Mouse (Mus musculus): Measurements from ENCODE around the gene Arhgef39.
"Not testable (repeated sequence)": the region's sequence is repeated elsewhere in the genome, so short reads cannot be mapped to it uniquely, and the experiment has no call there.

Gene Arhgef39

GRCm38 (mm10) chr4:43507938-43508665 lies 8.6 kb upstream of the Arhgef39 start:
- in situ Hi-C loops (cut with MboI, MseI), result no loop called here

DNA sequence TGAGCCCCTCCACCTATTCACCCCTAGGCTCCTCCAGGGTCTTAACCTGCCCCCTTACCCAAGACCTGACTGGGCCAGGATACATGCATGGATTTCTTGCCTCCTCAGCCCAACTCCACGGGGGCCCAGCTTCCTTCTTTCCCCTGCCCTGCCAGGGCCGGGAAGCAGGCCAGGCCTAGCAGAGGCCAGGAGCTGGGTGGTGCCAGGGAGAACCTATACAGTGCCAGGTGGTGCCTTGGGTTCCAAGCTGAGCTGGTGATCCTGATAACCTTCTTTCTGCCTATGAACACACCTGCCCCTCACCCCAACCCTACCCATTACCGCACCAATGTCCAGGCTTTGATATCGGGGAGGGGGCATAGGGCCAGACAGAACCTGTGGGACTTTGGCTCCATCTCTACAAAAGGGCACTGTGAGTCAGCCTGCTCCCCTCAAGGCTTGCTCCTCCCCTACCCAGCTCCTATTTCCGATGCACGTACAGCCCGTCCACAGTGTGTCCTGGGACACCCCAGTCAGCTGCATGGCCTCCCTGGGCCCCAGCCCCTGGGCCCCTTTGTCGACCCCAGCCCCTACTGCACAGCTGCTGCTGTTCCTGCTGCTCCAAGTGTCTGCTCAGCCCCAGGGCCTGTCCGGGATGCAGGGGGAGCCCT lies 7.2 kb upstream of the Arhgef39 start, which contains the start of gene Car9:
Gene Car9 (plus strand): TSS at position 431 of the 650 bp plus-strand sequence.
- in situ Hi-C loops (cut with MboI, MseI), result no loop called here

- in situ Hi-C loops (cut with MboI, MseI), result no loop called here
Measured at GRCm38 (mm10) chr4:43506074-43506473, 6.6 kb upstream of the Arhgef39 start.

DNA sequence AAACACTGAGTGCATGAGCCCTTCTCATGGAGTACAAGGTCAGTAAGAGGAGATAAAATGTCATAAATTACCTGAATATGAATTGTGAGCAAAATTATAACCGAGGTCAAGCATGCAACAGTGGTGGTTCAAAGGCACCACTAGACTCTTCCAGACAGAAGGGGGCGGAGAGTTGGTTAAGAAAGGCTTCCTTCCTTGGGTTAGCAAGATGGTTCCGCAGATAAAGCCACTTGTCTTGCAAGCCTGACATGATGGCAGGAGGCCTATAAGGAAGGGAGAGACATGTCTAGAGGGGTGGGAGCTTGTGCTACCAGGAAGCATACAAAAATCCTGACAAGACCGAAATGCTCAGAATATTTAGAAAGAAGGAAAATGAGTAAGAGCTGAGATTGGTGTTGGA lies 4.8 kb upstream of the Arhgef39 start:
- in situ Hi-C loops (cut with MboI, MseI), result no loop called here

DNA sequence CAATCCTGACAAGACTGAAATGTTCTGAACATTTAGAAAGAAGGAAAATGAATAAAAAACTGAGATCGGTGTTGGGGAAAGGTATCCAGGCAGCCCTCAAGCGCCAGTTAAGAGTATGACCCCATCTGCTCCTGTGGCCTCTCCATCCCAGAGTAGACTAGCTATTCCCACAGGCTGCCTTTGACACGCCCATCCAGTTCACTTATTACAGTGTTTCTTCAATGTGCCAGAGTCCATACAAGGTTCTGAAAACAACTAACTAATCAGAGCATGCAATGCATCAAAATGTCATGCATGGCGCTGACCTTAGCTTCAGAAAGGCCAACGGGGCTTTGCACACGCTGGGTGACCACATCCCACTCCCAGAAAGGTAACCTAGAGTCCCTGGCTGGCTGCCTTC lies 4.0 kb upstream of the Arhgef39 start:
- in situ Hi-C loops (cut with MboI, MseI), result no loop called here

DNA sequence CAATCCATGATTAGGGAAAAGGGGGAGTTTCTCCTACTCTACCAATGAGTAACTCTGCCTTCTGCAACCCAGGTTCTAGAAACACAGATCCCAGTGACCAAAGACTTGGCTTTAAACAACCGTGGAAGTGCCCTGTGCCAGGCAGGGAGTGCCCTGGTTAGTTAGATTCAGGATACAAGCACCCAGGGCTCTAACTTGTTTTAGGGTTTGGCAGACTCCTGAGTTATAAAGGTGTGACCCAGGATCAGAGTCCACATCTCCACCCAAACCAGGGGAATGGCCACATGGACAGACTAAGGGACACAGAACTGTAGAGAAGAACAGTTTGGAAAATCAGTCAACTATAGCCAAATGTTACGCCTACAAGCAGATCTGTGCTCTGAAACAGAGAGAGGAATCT lies 3.5 kb upstream of the Arhgef39 start:
- in situ Hi-C loops (cut with MboI, MseI), result no loop called here

- in situ Hi-C loops (cut with MboI, MseI), result loop anchor here (5.0 kb wide), 1 partner anchor 463 kb away; no protein-coding TSS in a partner anchor
Measured at GRCm38 (mm10) chr4:43498983-43499382, 512 bp downstream of the Arhgef39 start.

- in situ Hi-C loops (cut with MboI, MseI), result loop anchor here (5.0 kb wide), 1 partner anchor 464 kb away; no protein-coding TSS in a partner anchor
Measured at GRCm38 (mm10) chr4:43497946-43498345, 1.5 kb downstream of the Arhgef39 start.

DNA sequence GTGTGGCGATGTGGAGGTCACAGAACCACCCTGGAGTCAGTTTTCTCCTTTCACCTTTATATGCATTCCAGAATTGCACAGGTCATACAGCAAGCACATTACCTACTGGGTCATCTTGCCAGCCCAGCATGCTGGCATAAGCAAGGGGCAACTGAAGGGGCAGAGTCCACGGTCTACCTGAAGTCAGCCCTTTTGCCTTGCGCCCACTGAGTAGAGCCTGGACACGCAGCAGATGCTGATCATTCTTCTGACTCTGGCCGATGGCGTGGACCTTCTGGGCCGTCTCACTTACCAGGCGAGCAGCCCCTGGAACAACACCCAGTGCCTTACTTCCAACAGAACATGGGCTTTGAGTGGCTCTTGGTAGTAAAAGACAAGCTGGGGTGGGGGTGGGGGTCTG lies 2.1 kb downstream of the Arhgef39 start:
- in situ Hi-C loops (cut with MboI, MseI), result loop anchor here (5.0 kb wide), 1 partner anchor 465 kb away; no protein-coding TSS in a partner anchor

DNA sequence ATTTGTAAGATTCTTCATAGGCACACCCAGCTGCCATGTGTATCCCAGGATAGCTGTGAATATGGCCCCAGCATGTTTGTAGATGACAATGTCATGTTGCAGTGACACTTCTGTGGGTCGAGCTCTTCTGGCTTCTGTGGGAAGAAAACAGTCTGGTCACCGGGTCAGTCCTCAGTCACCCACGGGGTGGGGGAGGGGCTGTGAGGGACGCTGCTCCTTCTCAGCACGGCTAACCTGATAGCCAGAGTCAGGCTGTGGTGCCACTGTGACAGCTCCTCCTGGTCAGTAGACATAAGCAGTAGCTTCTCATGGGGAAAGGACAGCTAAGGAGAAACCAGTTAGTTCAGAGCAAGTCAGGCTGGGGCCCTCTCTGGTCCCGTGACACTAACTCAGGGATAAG lies 2.9 kb downstream of the Arhgef39 start:
- in situ Hi-C loops (cut with MboI, MseI), result loop anchor here (5.0 kb wide), 1 partner anchor 466 kb away; no protein-coding TSS in a partner anchor

GRCm38 (mm10) chr4:43493846-43494240 lies 5.7 kb downstream of the Arhgef39 start:
- in situ Hi-C loops (cut with MboI, MseI), result no loop called here

DNA sequence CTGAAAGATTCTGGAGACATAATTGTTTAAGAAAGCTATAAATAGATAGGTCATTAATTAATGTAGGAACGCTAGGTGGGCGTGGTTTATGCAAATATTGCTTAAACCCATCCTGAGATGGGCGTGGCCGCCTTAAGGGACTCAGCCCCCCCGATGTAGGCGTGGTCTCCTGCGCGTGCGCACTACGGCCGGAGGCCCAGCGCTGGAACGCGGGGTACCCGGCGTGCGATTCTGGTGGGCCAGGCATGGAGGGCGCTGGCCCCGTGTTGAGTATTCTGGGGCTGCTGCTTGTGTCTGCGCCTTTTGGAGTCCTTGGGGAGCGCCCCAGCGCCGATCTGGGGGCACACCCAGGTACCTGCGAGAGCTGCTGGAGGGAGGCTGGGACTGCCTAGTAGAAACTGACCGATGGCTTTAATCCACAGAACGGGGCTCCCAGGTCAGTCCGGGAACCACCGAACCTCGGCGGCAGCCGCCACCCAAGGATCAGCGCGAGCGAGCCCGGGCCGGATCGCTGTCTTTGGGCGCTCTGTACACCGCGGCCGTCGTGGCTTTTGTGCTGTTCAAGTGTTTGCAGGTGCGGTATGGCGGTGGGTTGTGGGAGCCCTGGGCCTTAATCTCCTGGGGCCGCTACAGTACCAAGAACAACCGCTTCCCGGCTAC lies 6.2 kb downstream of the Arhgef39 start:
- in situ Hi-C loops (cut with MboI, MseI), result no loop called here

DNA sequence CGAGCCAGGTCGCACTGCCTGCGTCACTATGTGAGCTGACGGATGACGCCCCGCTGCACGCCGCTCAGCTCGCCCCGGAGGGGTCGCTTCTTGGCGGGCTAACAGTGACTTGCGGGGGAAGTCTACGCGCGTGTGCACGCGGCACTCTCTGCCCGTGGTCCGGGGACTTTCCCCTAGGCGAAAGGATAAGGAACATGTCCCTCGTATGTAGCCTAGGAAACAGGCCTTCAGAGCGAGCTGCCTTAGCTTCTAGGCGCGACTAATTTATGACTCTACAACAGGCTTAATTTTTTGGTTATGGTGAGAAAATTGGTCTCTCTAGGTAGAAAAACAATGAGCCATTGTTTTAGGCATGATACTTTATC lies 6.7 kb downstream of the Arhgef39 start, which contains the start of gene Ccdc107:
Gene Ccdc107 (plus strand): TSS at position 80 of the 365 bp plus-strand sequence.
- in situ Hi-C loops (cut with MboI, MseI), result no loop called here

GRCm38 (mm10) chr4:43492101-43492820 lies 7.2 kb downstream of the Arhgef39 start:
- in situ Hi-C loops (cut with MboI, MseI), result no loop called here

DNA sequence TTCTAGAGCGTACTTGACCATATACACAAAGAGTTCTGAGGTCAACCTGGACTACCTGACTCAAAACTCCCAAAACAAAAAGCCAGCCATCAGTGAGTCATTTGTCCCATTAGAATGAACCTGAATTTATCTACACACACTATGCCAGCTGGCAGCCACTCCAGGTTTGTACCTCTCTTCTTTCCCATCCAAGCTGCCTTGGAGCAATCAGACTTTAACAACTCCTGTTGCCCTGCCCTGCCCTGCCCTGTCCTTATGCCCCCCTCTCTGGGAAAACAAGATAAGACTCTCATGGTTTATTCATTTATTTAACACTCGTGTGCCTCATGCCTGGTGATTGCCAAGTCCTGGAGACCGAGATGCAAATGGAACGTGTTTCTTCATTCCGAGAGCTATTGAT lies 8.7 kb downstream of the Arhgef39 start:
- in situ Hi-C loops (cut with MboI, MseI), result no loop called here

- in situ Hi-C loops (cut with MboI, MseI), result no loop called here
Measured at GRCm38 (mm10) chr4:43489611-43490010, 9.9 kb downstream of the Arhgef39 start.

DNA sequence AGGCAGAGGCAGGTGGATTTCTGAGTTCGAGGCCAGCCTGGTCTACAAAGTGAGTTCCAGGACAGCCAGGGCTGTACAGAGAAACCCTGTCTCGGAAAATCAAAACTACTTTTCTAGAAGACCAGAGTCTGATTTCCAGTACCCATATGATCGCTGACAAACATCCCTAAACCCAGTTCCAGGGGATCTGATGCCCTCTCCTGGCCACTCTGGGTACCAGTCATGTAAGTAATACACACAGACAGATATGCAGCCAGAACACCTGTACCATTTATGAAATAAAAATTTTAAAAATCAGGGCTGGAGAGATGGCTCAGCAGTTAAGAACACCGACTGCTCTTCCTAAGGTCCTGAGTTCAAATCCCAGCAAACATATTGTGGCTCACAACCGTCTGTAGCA lies 13.8 kb downstream of the Arhgef39 start:
- in situ Hi-C loops (cut with MboI, MseI), result not testable (repeated sequence)

DNA sequence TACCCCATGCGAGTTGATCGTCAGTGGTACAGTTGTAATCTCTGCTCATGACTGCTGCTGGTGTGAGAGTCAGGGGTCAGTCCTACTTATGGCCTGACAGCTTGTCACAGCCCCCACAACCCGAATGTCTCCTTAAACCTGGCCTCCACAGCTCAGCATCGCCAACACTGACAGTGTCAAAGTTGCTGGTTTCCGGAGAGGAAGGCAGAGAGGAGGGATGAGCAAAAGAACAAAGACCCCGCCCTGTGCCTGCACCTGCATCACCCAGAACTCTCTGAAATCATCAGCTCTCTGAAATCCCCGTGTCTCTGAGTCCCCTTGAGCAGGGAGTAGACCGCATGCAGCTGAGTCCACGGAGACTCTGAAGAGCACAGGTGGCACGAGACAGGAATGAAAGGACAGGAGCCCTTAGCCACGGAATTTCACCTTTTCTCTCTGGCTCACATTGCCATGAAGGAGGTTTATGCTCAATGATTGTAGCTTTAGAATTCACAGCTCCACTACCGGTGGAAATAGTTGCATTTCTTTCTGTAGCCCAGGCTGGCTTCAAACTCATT lies 15.9 kb downstream of the Arhgef39 start, which contains the start of gene Sit1:
Gene Sit1 (minus strand): TSS at position 200 of the 557 bp plus-strand sequence.
- in situ Hi-C loops (cut with MboI, MseI), result loop anchor here (5.0 kb wide), 1 partner anchor 41 kb away; the partner anchor contains the start of gene Tesk1

DNA sequence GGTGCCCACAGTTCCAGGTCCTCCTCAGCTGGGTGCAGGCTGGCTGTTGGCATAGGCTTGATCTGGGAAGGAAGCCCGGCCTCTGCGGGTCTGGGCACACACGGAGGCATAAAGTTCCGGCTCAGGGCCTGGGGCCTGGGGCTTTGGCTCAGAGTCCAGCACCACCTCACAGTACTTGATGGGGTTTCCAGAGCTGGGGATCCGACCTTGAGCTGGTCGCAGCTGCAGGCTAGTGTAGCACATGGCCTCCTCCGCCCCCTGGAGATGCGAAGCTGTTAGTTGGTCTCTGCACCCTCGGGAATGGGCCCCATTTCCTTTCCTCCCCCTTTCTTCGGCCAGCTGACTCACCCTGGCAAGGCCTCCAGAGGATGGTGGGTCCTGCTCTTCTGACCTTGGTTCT lies 16.9 kb downstream of the Arhgef39 start:
- in situ Hi-C loops (cut with MboI, MseI), result loop anchor here (5.0 kb wide), 1 partner anchor 40 kb away; the partner anchor contains the start of gene Tesk1

DNA sequence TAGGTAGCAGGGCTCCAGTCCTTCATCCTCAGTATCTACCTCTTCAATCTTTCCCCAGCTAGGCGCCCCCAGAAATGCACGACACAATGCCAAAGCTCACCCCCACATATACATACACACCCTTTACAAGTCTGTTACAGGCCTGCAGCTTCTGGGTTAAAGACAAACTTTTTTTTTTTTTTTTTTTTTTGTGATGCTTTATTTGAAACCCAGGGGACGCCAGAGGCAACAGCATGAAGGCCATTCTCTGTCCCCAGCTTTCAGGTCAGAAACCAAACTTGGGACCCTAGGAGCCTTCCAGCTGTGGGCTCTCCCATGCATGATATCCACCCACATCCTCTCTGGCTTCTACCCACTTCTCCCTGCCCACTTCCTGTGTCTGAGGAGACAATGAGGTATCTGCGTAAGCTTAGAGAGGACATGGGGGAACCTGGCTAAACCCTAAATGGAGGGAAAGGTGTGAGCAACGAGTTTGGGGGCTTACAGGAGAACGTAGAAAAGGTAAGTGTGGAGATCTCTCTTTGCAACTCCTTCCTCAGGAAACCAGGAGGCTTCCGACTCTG lies 17.5 kb downstream of the Arhgef39 start:
- in situ Hi-C loops (cut with MboI, MseI), result loop anchor here (5.0 kb wide), 1 partner anchor 40 kb away; the partner anchor contains the start of gene Tesk1

DNA sequence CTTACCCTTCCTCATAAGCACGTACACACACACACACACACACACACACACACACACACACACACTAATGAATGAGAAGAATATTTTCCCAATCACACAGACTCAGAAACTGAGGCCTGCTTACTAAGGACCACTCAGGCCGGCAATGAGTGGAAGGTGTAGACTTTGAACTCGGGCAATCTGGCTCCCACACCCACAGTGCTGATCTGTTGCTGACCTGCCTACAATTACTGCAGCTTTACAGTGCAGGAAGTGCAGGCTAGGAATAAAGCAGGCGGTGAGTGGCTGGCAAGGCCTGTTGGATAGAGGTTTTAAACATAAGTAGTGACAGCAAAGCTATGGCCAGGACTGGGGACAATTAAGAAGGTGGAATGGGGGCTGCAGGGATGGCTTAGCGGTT lies 18.5 kb downstream of the Arhgef39 start:
- in situ Hi-C loops (cut with MboI, MseI), result loop anchor here (5.0 kb wide), 1 partner anchor 39 kb away; the partner anchor contains the start of gene Tesk1
